Comparison of ENCODE assay signal across 7 mouse cellular contexts in genomic region chr9:121671300-121671699, GRCm38 (mm10). TPM values are rescaled to one million over a fixed set of nuclear protein-coding genes. Genes with fewer than 3 reads are reported as not detected.
DNase-seq lines count a peak whose midpoint lies in the region; ATAC-seq and TF ChIP-seq lines count a peak whose summit lies in the region.

No protein-coding gene starts in this region.

- H3K4me3 ChIP-seq in liver, adult 2 months (ENCODE audit: insufficient read depth, low read depth, low read length), result no peak overlapping the region
- H3K4me3 ChIP-seq in liver, embryonic 11.5 days (ENCODE audit: low read depth, low read length), result no peak overlapping the region
- H3K4me3 ChIP-seq in liver, embryonic 14.5 days (ENCODE audit: insufficient read depth in 1 of 2, low read depth in 2 of 2, low read length in 2 of 2), result no peak overlapping the region

- 19% methylated on average over 7 of the region's 7 CpGs for WGBS in liver, adult 2 months
- WGBS in liver, embryonic 11.5 days, result 22% methylated on average over 7 of the region's 7 CpGs
- WGBS in liver, embryonic 14.5 days (ENCODE audit: insufficient replicate concordance), result 11% methylated on average over 7 of the region's 7 CpGs

- peak overlapping the region; percentile 11; the same call in 1 of the 2 replicates for H3K27ac ChIP-seq in liver, adult 2 months (replicated peaks; ENCODE audit: insufficient read depth, low read depth, low read length)
- H3K27ac ChIP-seq in liver, embryonic 11.5 days (ENCODE audit: low read depth, low read length), result no peak overlapping the region
- no peak overlapping the region for H3K27ac ChIP-seq in liver, embryonic 14.5 days

- H3K36me3 ChIP-seq in liver, adult 2 months (ENCODE audit: control insufficient read depth, insufficient read depth, low read length), result no peaks in the 10 kb centered on the region
- H3K36me3 ChIP-seq in liver, embryonic 11.5 days (ENCODE audit: control insufficient read depth, insufficient read depth, low read length), result no peaks in the 10 kb centered on the region
- H3K36me3 ChIP-seq in liver, embryonic 14.5 days (replicated peaks; ENCODE audit: control insufficient read depth, insufficient read depth, low read depth), result no peaks in the 10 kb centered on the region
- H3K36me3 ChIP-seq in splenic B cell, adult 2 months (ENCODE audit: control insufficient read depth, insufficient read depth, low read length, poor library complexity, severe bottlenecking), result no peaks in the 10 kb centered on the region

- TF ChIP-seq CTCF in liver, adult 2 months (IDR thresholded peaks at IDR 0.05; ENCODE audit: low read depth, low read length), result peak; percentile 64
- peak; percentile 81 for TF ChIP-seq CTCF in liver, embryonic 14.5 days (IDR thresholded peaks at IDR 0.05; ENCODE audit: low read depth)

- peaks cover 7% of the 10 kb centered on the region; the same call in 1 of the 2 replicates for H3K27me3 ChIP-seq in liver, adult 2 months (ENCODE audit: control insufficient read depth, insufficient read depth, low read length)
- peaks cover 43% of the 10 kb centered on the region for H3K27me3 ChIP-seq in liver, embryonic 11.5 days (replicated peaks; ENCODE audit: control insufficient read depth, insufficient read depth, low read length)
- peaks cover 8% of the 10 kb centered on the region; the same call in 1 of the 2 replicates for H3K27me3 ChIP-seq in liver, embryonic 14.5 days (ENCODE audit: control insufficient read depth, insufficient read depth, low read length)
- H3K27me3 ChIP-seq in splenic B cell, adult 2 months (ENCODE audit: control insufficient read depth, insufficient read depth, low read length, poor library complexity, severe bottlenecking), result no peaks in the 10 kb centered on the region

- no peaks in the 10 kb centered on the region for H3K4me1 ChIP-seq in liver, adult 2 months (ENCODE audit: control insufficient read depth, insufficient read depth, low read length)
- H3K4me1 ChIP-seq in liver, embryonic 11.5 days (replicated peaks; ENCODE audit: control insufficient read depth, insufficient read depth, low read length), result peaks cover 12% of the 10 kb centered on the region
- H3K4me1 ChIP-seq in liver, embryonic 14.5 days (replicated peaks; ENCODE audit: control insufficient read depth in 2 of 2, insufficient read depth in 2 of 2, low read length in 1 of 2), result peaks cover 0 to 5% of the 10 kb centered on the region in 2 experiments; a peak in 1 of 4 replicates

- TF ChIP-seq EP300 in liver, embryonic 14.5 days (IDR thresholded peaks at IDR 0.05; ENCODE audit: low read depth), result no peak

- no peaks in the 10 kb centered on the region for H3K79me2 ChIP-seq in liver, adult 2 months (ENCODE audit: control insufficient read depth, insufficient read depth, low read length)

- H3K9me3 ChIP-seq in liver, embryonic 11.5 days (ENCODE audit: control insufficient read depth, low read length), result no peaks in the 10 kb centered on the region
- no peaks in the 10 kb centered on the region for H3K9me3 ChIP-seq in liver, embryonic 14.5 days (ENCODE audit: control insufficient read depth, low read length)

- H3K9ac ChIP-seq in liver, adult 2 months (ENCODE audit: low read depth, low read length), result no peak overlapping the region
- H3K9ac ChIP-seq in liver, embryonic 11.5 days (ENCODE audit: low read depth, low read length), result no peak overlapping the region
- H3K9ac ChIP-seq in liver, embryonic 14.5 days (replicated peaks), result no peak overlapping the region

- peak; percentile 60 for DNase-seq in liver, adult 2 months (ENCODE audit: extremely low read depth, low read depth, low spot score)
- no peak for DNase-seq in liver, embryonic 11.5 days (ENCODE audit: low spot score)
- DNase-seq in MEL-GATA-1-ER (ENCODE audit: extremely low read depth, low read depth), result peak; percentile 40
- peak; percentile 86 for DNase-seq in brain, adult 2 months (ENCODE audit: low read depth, low spot score)
- DNase-seq in forelimb bud, embryonic 11.5 days (ENCODE audit: low read depth, low spot score), result peak; percentile 59
- peak; percentile 15 to 28 (median 17) for DNase-seq in liver, embryonic 14.5 days (ENCODE audit: low read depth in 3 of 3, low spot score in 3 of 3)
- DNase-seq in splenic B cell, adult 2 months (ENCODE audit: low read depth, low spot score), result peak; percentile 79

- no peak; the same call in 1 of the 2 replicates for ATAC-seq in liver, embryonic 11.5 days (replicated peaks; ENCODE audit: low FRiP score)
- ATAC-seq in liver, embryonic 14.5 days (ENCODE audit: insufficient read depth), result no peak

- H3K4me2 ChIP-seq in liver, embryonic 11.5 days, result no peak overlapping the region
- H3K4me2 ChIP-seq in liver, embryonic 14.5 days (ENCODE audit: low read depth), result no peak overlapping the region

- TF ChIP-seq POLR2A in liver, adult 2 months (IDR thresholded peaks at IDR 0.05; ENCODE audit: extremely low read depth, insufficient read depth, low read length), result no peak

RNA-seq across cellular contexts. Expression of gene Vipr1, which starts 28.8 kb away (rescaled TPM):
- total RNA-seq in liver, adult 2 months (2014; rRNA removed), result 22.2 and 25.4 TPM in 2 replicates
- 16.7 and 16.9 TPM in 2 replicates for polyA plus RNA-seq in liver, adult 2 months (2012; rRNA removed)
- polyA plus RNA-seq in liver, embryonic 11.5 days (2014; fragmentation: Nextera tagmentation; extraction: Ambion mirVana), result 0.25 and 0.77 TPM in 2 replicates
- 0.17 and 0.26 TPM in 2 replicates for polyA plus RNA-seq in liver, embryonic 14.5 days (2012; rRNA removed)
- 0.46 and 0.59 TPM in 2 replicates for polyA plus RNA-seq in liver, embryonic 14.5 days (2014; fragmentation: Nextera tagmentation; extraction: Ambion mirVana)

RNA-seq across cellular contexts. Expression of gene Lyzl4, which starts 29.4 kb away (rescaled TPM):
- total RNA-seq in liver, adult 2 months (2014; rRNA removed), result not detected in 2 replicates
- not detected in 2 replicates for polyA plus RNA-seq in liver, adult 2 months (2012; rRNA removed)
- polyA plus RNA-seq in liver, embryonic 11.5 days (2014; fragmentation: Nextera tagmentation; extraction: Ambion mirVana), result not detected in 2 replicates
- polyA plus RNA-seq in liver, embryonic 14.5 days (2012; rRNA removed), result not detected in 2 replicates
- polyA plus RNA-seq in liver, embryonic 14.5 days (2014; fragmentation: Nextera tagmentation; extraction: Ambion mirVana), result 0.15 TPM in 1 of 2 replicates, not detected in the other

RNA-seq across cellular contexts. Expression of gene Sec22c, which starts 34.0 kb away (rescaled TPM):
- total RNA-seq in liver, adult 2 months (2014; rRNA removed), result 3.7 and 4.1 TPM in 2 replicates
- polyA plus RNA-seq in liver, adult 2 months (2012; rRNA removed), result 5.7 and 9.5 TPM in 2 replicates
- 4.7 and 5.5 TPM in 2 replicates for polyA plus RNA-seq in liver, embryonic 11.5 days (2014; fragmentation: Nextera tagmentation; extraction: Ambion mirVana)
- 1.6 and 1.8 TPM in 2 replicates for polyA plus RNA-seq in liver, embryonic 14.5 days (2012; rRNA removed)
- 2.2 and 2.9 TPM in 2 replicates for polyA plus RNA-seq in liver, embryonic 14.5 days (2014; fragmentation: Nextera tagmentation; extraction: Ambion mirVana)

RNA-seq across cellular contexts. Expression of gene Ss18l2, which starts 38.8 kb away (rescaled TPM):
- 82.4 and 83.3 TPM in 2 replicates for total RNA-seq in liver, adult 2 months (2014; rRNA removed)
- polyA plus RNA-seq in liver, adult 2 months (2012; rRNA removed), result 35.2 and 56.8 TPM in 2 replicates
- polyA plus RNA-seq in liver, embryonic 11.5 days (2014; fragmentation: Nextera tagmentation; extraction: Ambion mirVana), result 103 and 118 TPM in 2 replicates
- polyA plus RNA-seq in liver, embryonic 14.5 days (2012; rRNA removed), result 23.4 and 24.8 TPM in 2 replicates
- 76.8 and 83.3 TPM in 2 replicates for polyA plus RNA-seq in liver, embryonic 14.5 days (2014; fragmentation: Nextera tagmentation; extraction: Ambion mirVana)

RNA-seq across cellular contexts. Expression of gene Nktr, which starts 47.7 kb away (rescaled TPM):
- 36.7 and 38.4 TPM in 2 replicates for total RNA-seq in liver, adult 2 months (2014; rRNA removed)
- 13.0 and 27.2 TPM in 2 replicates for polyA plus RNA-seq in liver, adult 2 months (2012; rRNA removed)
- 47.3 and 48.2 TPM in 2 replicates for polyA plus RNA-seq in liver, embryonic 11.5 days (2014; fragmentation: Nextera tagmentation; extraction: Ambion mirVana)
- 29.5 and 41.5 TPM in 2 replicates for polyA plus RNA-seq in liver, embryonic 14.5 days (2012; rRNA removed)
- 18.5 and 24.0 TPM in 2 replicates for polyA plus RNA-seq in liver, embryonic 14.5 days (2014; fragmentation: Nextera tagmentation; extraction: Ambion mirVana)

Comparison
In these comparisons a context has a peak if more than half of its experiments do, and no peak if none do; other contexts are left out.
1. RNA of gene Vipr1, which starts 28.8 kb away (polyA plus RNA-seq): 16.7 to 16.9 TPM in liver, adult 2 months; 0.25 to 0.77 TPM in liver, embryonic 11.5 days and 0.17 to 0.59 TPM in liver, embryonic 14.5 days; every median in the first group is over 10 times any median in the second.